Mouse (Mus musculus) MEL (cell line): ENCODE measurements at regions not wholly inside any gene's neighbourhood (a gene's known extent, or its start where the extent isn't known, plus 50 kb on each side); places are given as distances from the start of the nearest gene placed in this dataset.

Source experiments
- DNase-seq: peaks from one replicate; pipeline ENCODE4 v3.0.0; 2011; ENCODE audit warnings: low read depth, low spot score
- H3K27ac ChIP-seq: 2 replicates; pipeline ENCODE4 v1.5.1; 2012; ENCODE audit warnings: low read depth, mild to moderate bottlenecking, control low read depth, low read length, moderate library complexity; ENCODE audit not compliant: control insufficient read depth
- H3K27me3 ChIP-seq, 2 experiments: fragments of 150-350 bp in 1 of 2; sonication (generic) in 1 of 2; 2 replicates each; pipeline ENCODE4 v1.6.1; 2012; ENCODE audit warnings: low read length in 2 of 2, mild to moderate bottlenecking in 2 of 2, improper control_type of control experiment in 1 of 2, moderate library complexity in 1 of 2; ENCODE audit not compliant: insufficient read depth in 2 of 2, control insufficient read depth in 1 of 2
- H3K36me3 ChIP-seq, 2 experiments: 2 replicates each; pipeline ENCODE4 v1.6.1; 2012 to 2014; ENCODE audit warnings: low read length in 2 of 2, improper control_type of control experiment in 1 of 2, inconsistent platforms in 1 of 2, mild to moderate bottlenecking in 1 of 2; ENCODE audit not compliant: insufficient read depth in 2 of 2, control insufficient read depth in 1 of 2
- H3K4me1 ChIP-seq, 2 experiments: fragments of 150-350 bp in 1 of 2; sonication (generic) in 1 of 2; 2 replicates each; pipeline ENCODE4 v1.6.1; 2012; ENCODE audit warnings: low read length in 2 of 2, improper control_type of control experiment in 1 of 2, mild to moderate bottlenecking in 1 of 2; ENCODE audit not compliant: insufficient read depth in 2 of 2, control insufficient read depth in 1 of 2
- H3K4me3 ChIP-seq, 2 experiments: fragments of 150-350 bp in 1 of 2; sonication (generic) in 1 of 2; 2 replicates each; pipeline ENCODE4 v1.5.1; 2012; ENCODE audit warnings: low read depth in 2 of 2, low read length in 2 of 2, mild to moderate bottlenecking in 2 of 2, moderate library complexity in 2 of 2, control low read depth in 1 of 2, improper control_type of control experiment in 1 of 2; ENCODE audit not compliant: control insufficient read depth in 1 of 2, insufficient read depth in 1 of 2
- H3K79me2 ChIP-seq: 2 replicates; pipeline ENCODE4 v1.6.1; 2012; ENCODE audit warnings: mild to moderate bottlenecking, low read length, moderate library complexity; ENCODE audit not compliant: control insufficient read depth, poor library complexity, insufficient read depth
- H3K9ac ChIP-seq: 2 replicates; pipeline ENCODE4 v1.6.1; 2012; ENCODE audit warnings: low read depth, mild to moderate bottlenecking, control low read depth, low read length, moderate library complexity; ENCODE audit not compliant: control insufficient read depth, poor library complexity, severe bottlenecking
- H3K9me3 ChIP-seq: fragments of 150-350 bp; sonication (generic); replicated peaks from 2 replicates; pipeline ENCODE4 v1.6.1; 2012; ENCODE audit warnings: mild to moderate bottlenecking, low read length, improper control_type of control experiment, moderate library complexity; ENCODE audit not compliant: insufficient read depth
- CHD2 ChIP-seq: IDR thresholded peaks from 2 replicates; pipeline ENCODE4 v1.6.1; 2011; ENCODE audit warnings: low read length, improper control_type of control experiment
- EP300 ChIP-seq, 2 experiments: IDR thresholded peaks; 2 replicates each; pipeline ENCODE4 v1.6.1; 2011; ENCODE audit warnings: improper control_type of control experiment in 2 of 2, low read length in 2 of 2, low read depth in 1 of 2, mild to moderate bottlenecking in 1 of 2
- ETS1 ChIP-seq: IDR thresholded peaks from 2 replicates; pipeline ENCODE4 v1.6.1; 2012; ENCODE audit warnings: low read depth, mild to moderate bottlenecking, inconsistent platforms, low read length, improper control_type of control experiment, moderate library complexity
- GABPA ChIP-seq: IDR thresholded peaks from 2 replicates; pipeline ENCODE4 v1.6.1; 2012; ENCODE audit warnings: low read depth, mild to moderate bottlenecking, inconsistent platforms, low read length, improper control_type of control experiment, moderate library complexity
- GATA1 ChIP-seq: IDR thresholded peaks from 2 replicates; pipeline ENCODE4 v1.6.1; 2011; ENCODE audit warnings: low read depth, low read length, improper control_type of control experiment
- HCFC1 ChIP-seq: IDR thresholded peaks from 2 replicates; pipeline ENCODE4 v1.6.1; 2012; ENCODE audit warnings: low read depth, mild to moderate bottlenecking, inconsistent platforms, low read length, improper control_type of control experiment, moderate library complexity
- MAX ChIP-seq: IDR thresholded peaks from 2 replicates; pipeline ENCODE4 v1.6.1; 2011; ENCODE audit warnings: low read length, improper control_type of control experiment
- MAZ ChIP-seq: IDR thresholded peaks from 2 replicates; pipeline ENCODE4 v1.6.1; 2012; ENCODE audit warnings: low read depth, mild to moderate bottlenecking, inconsistent platforms, low read length, improper control_type of control experiment
- MYB ChIP-seq: IDR thresholded peaks from 2 replicates; pipeline ENCODE4 v1.6.1; 2011; ENCODE audit warnings: mild to moderate bottlenecking, low read depth, low read length, improper control_type of control experiment
- NRF1 ChIP-seq: IDR thresholded peaks from 2 replicates; pipeline ENCODE4 v1.6.1; 2014; ENCODE audit warnings: low read depth, mild to moderate bottlenecking, inconsistent platforms, low read length, improper control_type of control experiment, moderate library complexity; ENCODE audit not compliant: poor library complexity, insufficient read depth, severe bottlenecking
- POLR2A ChIP-seq, 2 experiments: IDR thresholded peaks; 2 replicates each; pipeline ENCODE4 v1.6.1; 2011 to 2012; ENCODE audit warnings: low read length in 2 of 2, mild to moderate bottlenecking in 2 of 2, control low read depth in 1 of 2, improper control_type of control experiment in 1 of 2, low read depth in 1 of 2, moderate library complexity in 1 of 2; ENCODE audit not compliant: control insufficient read depth in 1 of 2, insufficient read depth in 1 of 2, poor library complexity in 1 of 2
- RAD21 ChIP-seq: IDR thresholded peaks from 2 replicates; pipeline ENCODE4 v1.6.1; 2011; ENCODE audit warnings: mild to moderate bottlenecking, low read depth, low read length, improper control_type of control experiment
- RCOR1 ChIP-seq: IDR thresholded peaks from 2 replicates; pipeline ENCODE4 v1.6.1; 2012; ENCODE audit warnings: low read depth, mild to moderate bottlenecking, inconsistent platforms, low read length, improper control_type of control experiment
- SIN3A ChIP-seq: IDR thresholded peaks from 2 replicates; pipeline ENCODE4 v1.6.1; 2012; ENCODE audit warnings: low read length, improper control_type of control experiment, inconsistent platforms
- TAL1 ChIP-seq: IDR thresholded peaks from 2 replicates; pipeline ENCODE4 v1.6.1; 2012; ENCODE audit warnings: mild to moderate bottlenecking, inconsistent platforms, low read length, moderate library complexity, mixed read lengths
- TBP ChIP-seq: IDR thresholded peaks from 2 replicates; pipeline ENCODE4 v1.8.0; 2011; ENCODE audit warnings: low read depth, low read length, improper control_type of control experiment
- TCF12 ChIP-seq: IDR thresholded peaks from 2 replicates; pipeline ENCODE4 v1.6.1; 2014; ENCODE audit warnings: low read depth, mild to moderate bottlenecking, inconsistent platforms, low read length, improper control_type of control experiment, moderate library complexity
- USF1 ChIP-seq: IDR thresholded peaks from 2 replicates; pipeline ENCODE4 v1.6.1; 2014; ENCODE audit warnings: low read depth, mild to moderate bottlenecking, inconsistent platforms, low read length, improper control_type of control experiment, moderate library complexity
- ZC3H11A ChIP-seq: IDR thresholded peaks from 2 replicates; pipeline ENCODE4 v1.6.1; 2012; ENCODE audit warnings: low read depth, mild to moderate bottlenecking, inconsistent platforms, low read length, improper control_type of control experiment
- ZMIZ1 ChIP-seq: IDR thresholded peaks from 2 replicates; pipeline ENCODE4 v1.6.1; 2012; ENCODE audit warnings: low read depth, mild to moderate bottlenecking, inconsistent platforms, low read length, improper control_type of control experiment, moderate library complexity
- ZNF384 ChIP-seq: IDR thresholded peaks from 2 replicates; pipeline ENCODE4 v1.6.1; 2012; ENCODE audit warnings: low read depth, mild to moderate bottlenecking, inconsistent platforms, low read length, improper control_type of control experiment

GRCm38 (mm10) chr7:73599354-73600002 is 57.8 kb upstream of the Chd2 start:
- no peaks in the 10 kb centered on the region for H3K9me3 ChIP-seq
- peak overlapping the region; percentile 62 for H3K9ac ChIP-seq
- no peaks in the 10 kb centered on the region for H3K27me3 ChIP-seq
- peaks cover 0 to 47% of the 10 kb centered on the region in 2 experiments; a peak in 2 of 4 replicates for H3K36me3 ChIP-seq
- H3K4me3 ChIP-seq = peak overlapping the region; percentile 17 to 62
- TF ChIP-seq NRF1 = no peak
- no peak for TF ChIP-seq GABPA
- peak; percentile 68; the same call in 1 of the 2 replicates for TF ChIP-seq RCOR1
- peak; percentile 64; the same call in 1 of the 2 replicates for TF ChIP-seq ZMIZ1
- TF ChIP-seq CHD2 = peak; percentile 35; the same call in 1 of the 2 replicates
- no peak for TF ChIP-seq RAD21
- TF ChIP-seq MAZ = peak; percentile 42; the same call in 1 of the 2 replicates
- TF ChIP-seq GATA1 = peak; percentile 85
- TF ChIP-seq TAL1 = peak; percentile 25; the same call in 1 of the 2 replicates
- TF ChIP-seq TBP = peak; percentile 74
- peak; percentile 59; the same call in 1 of the 2 replicates for TF ChIP-seq SIN3A
- TF ChIP-seq POLR2A (IDR thresholded peaks at IDR 0.05; ENCODE audit: control insufficient read depth in 1 of 2, insufficient read depth in 1 of 2, low read depth in 1 of 2, low read length in 2 of 2, poor library complexity in 1 of 2) = peak in 1 of 2 experiments; percentile 35; a peak in 1 of 4 replicates
- 0 out of 2 replicates have a peak, but pooled peaks have one; percentile 18 for TF ChIP-seq HCFC1
- peak; percentile 78 for TF ChIP-seq TCF12
- TF ChIP-seq MAX = 0 out of 2 replicates have a peak, but pooled peaks have one; percentile 8
- no peak for TF ChIP-seq USF1
- peak in 1 of 2 experiments; percentile 78; a peak in 3 of 4 replicates for TF ChIP-seq EP300 (IDR thresholded peaks at IDR 0.05; ENCODE audit: low read depth in 1 of 2, low read length in 2 of 2)
- TF ChIP-seq MYB = 0 out of 2 replicates have a peak, but pooled peaks have one; percentile 7
- TF ChIP-seq ZC3H11A = peak; percentile 27; the same call in 1 of the 2 replicates
- peak; percentile 72 for TF ChIP-seq ETS1
- peaks cover 3% of the 10 kb centered on the region; the same call in 1 of the 2 replicates for H3K79me2 ChIP-seq
- peak; percentile 81 for DNase-seq
- H3K27ac ChIP-seq = peak overlapping the region; percentile 90
- H3K4me1 ChIP-seq = peaks cover 33 to 50% of the 10 kb centered on the region in 2 experiments

- no peak overlapping the region; the same call in 1 of the 2 replicates for H3K27ac ChIP-seq
- H3K9me3 ChIP-seq = no peaks in the 10 kb centered on the region
- H3K27me3 ChIP-seq = no peaks in the 10 kb centered on the region
- H3K9ac ChIP-seq = no peak overlapping the region
- TF ChIP-seq ZNF384 = no peak
- no peak for DNase-seq
- no peak overlapping the region for H3K4me3 ChIP-seq
- H3K79me2 ChIP-seq = peaks cover 3% of the 10 kb centered on the region; the same call in 1 of the 2 replicates
- peaks cover 0 to 44% of the 10 kb centered on the region in 2 experiments; a peak in 2 of 4 replicates for H3K36me3 ChIP-seq
- H3K4me1 ChIP-seq = peaks cover 27 to 50% of the 10 kb centered on the region in 2 experiments
Observed at GRCm38 (mm10) chr7:73597968-73598367, 56.3 kb upstream of the Chd2 start.
